Mouse (Mus musculus): ENCODE measurements at regions not wholly inside any gene's neighbourhood (a gene's known extent, or its start where the extent isn't known, plus 50 kb on each side); places are given as distances from the start of the nearest gene placed in this dataset.

DNA sequence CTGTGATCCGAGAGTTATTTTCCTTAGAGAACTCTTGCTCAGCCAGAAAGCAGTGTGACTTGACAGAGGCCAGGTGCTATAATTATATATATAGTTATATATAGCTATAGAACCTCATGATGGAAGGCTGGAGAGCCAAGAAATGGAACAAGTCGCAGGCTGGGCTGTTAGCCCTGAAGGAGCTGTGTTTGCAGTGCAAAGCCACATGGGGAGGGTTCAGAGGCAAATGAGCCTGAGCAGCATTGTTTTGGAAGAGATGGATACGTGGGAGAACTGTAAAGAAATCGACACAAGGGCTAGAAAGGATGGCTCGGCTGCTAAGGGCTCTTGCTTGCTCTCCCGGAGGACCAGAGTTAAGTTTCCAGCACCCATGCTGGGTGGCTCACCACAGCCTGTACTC, 95.3 kb upstream of the Syt13 start:
- Histone ChIP-seq H3K79me2 (replicated peaks; ENCODE audit: control insufficient read depth, extremely low read depth, insufficient read depth, poor library complexity, severe bottlenecking) (no peaks in the 10 kb centered on the region), H3K27ac (ENCODE audit: insufficient read depth, low read depth) (no peak overlapping the region), H3K4me1 (ENCODE audit: control insufficient read depth in 1 of 2, insufficient read depth in 2 of 2) (no peaks in the 10 kb centered on the region), H3K9ac (ENCODE audit: insufficient read depth, low read depth) (no peak overlapping the region), H3K4me2 (ENCODE audit: insufficient read depth, low read depth, poor library complexity, severe bottlenecking) (no peak overlapping the region), H3K4me3 (replicated peaks in 1 of 3; ENCODE audit: low read depth in 2 of 3, low read length in 2 of 3, poor library complexity in 1 of 3) (no peak overlapping the region), H3K36me3 (replicated peaks in 1 of 2; ENCODE audit: control insufficient read depth in 1 of 2, insufficient read depth in 1 of 2, low read length in 1 of 2) (no peaks in the 10 kb centered on the region), H3K27me3 (replicated peaks) (peaks cover 65% of the 10 kb centered on the region), H3K9me3 (replicated peaks; ENCODE audit: low read length) (no peaks in the 10 kb centered on the region)
- no peak for DNase-seq (ENCODE audit: extremely low read depth)
- dilution Hi-C loops (cut with MboI; ENCODE audit: extremely low pct_ligation_motif_present, extremely low pct_unique_long_range_greater_than_20kb, low sequenced_read_pairs) (no loop called here), in situ Hi-C loops (cut with MboI; ENCODE audit: low pct_ligation_motif_present, low pct_unique_long_range_greater_than_20kb, low sequenced_read_pairs) (loop anchor here (10.0 kb wide), 1 partner anchor 325 kb away; no protein-coding TSS in a partner anchor)
- no peak for TF ChIP-seq CHD2 (IDR thresholded peaks at IDR 0.05; ENCODE audit: low read length)
- no peak for TF ChIP-seq NRF1 (IDR thresholded peaks at IDR 0.05; ENCODE audit: low read depth, low read length)
- no peak for TF ChIP-seq UBTF (IDR thresholded peaks at IDR 0.05; ENCODE audit: low read depth, low read length)
- TF ChIP-seq PAX5 (IDR thresholded peaks at IDR 0.05; ENCODE audit: low read length): no peak
- no peak for TF ChIP-seq SIN3A (IDR thresholded peaks at IDR 0.05; ENCODE audit: low read length)
- no peak for TF ChIP-seq BHLHE40 (IDR thresholded peaks at IDR 0.05; ENCODE audit: low read depth, low read length)
- no peak for TF ChIP-seq CHD1 (IDR thresholded peaks at IDR 0.05; ENCODE audit: low read depth, low read length)
- TF ChIP-seq CTCF (conservative IDR thresholded peaks at IDR 0.05 in 1 of 2, IDR thresholded peaks at IDR 0.05 in 1 of 2; ENCODE audit: low read depth in 2 of 2, low read length in 2 of 2): no peak
- TF ChIP-seq ZC3H11A (IDR thresholded peaks at IDR 0.05; ENCODE audit: low read depth, low read length): no peak
- TF ChIP-seq MAZ (IDR thresholded peaks at IDR 0.05; ENCODE audit: low read depth, low read length): no peak
- no peak for TF ChIP-seq JUN (IDR thresholded peaks at IDR 0.05; ENCODE audit: insufficient read depth, low read depth, low read length)
- no peak for TF ChIP-seq USF1 (IDR thresholded peaks at IDR 0.05; ENCODE audit: low read depth, low read length)
- TF ChIP-seq ZMIZ1 (IDR thresholded peaks at IDR 0.05; ENCODE audit: low read depth, low read length): no peak
- no peak for TF ChIP-seq KAT2A (IDR thresholded peaks at IDR 0.05; ENCODE audit: insufficient replicate concordance, low read length)
- no peak for TF ChIP-seq MAX (IDR thresholded peaks at IDR 0.05; ENCODE audit: low read length)
- TF ChIP-seq TCF12 (IDR thresholded peaks at IDR 0.05; ENCODE audit: low read depth, low read length): no peak
- no peak for TF ChIP-seq POLR2AphosphoS2 (IDR thresholded peaks at IDR 0.05; ENCODE audit: low read depth, low read length)
- TF ChIP-seq SMC3 (IDR thresholded peaks at IDR 0.05; ENCODE audit: low read depth, low read length): no peak

DNA sequence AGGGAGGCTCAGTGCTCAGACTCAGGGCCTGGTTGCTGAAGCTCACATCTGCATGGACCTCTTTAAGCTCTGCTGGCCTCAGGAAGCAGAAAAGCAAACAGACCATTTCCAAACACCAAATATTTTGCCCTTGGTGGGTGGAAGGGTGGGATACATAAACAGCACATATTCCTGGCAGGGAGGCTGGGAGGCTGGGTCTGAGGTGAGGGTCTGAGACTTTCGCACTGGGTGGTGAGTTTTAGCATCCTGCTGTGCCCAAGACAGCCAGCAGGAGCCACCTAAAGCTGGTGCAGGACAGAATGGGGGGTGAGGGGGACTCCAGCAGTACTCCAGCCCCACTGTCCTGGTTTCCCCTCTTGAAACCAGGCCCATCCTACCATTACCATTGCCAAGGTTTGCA, 90.6 kb upstream of the Syt13 start:
- Histone ChIP-seq H3K9me3 (replicated peaks; ENCODE audit: low read length) (peaks cover 8% of the 10 kb centered on the region), H3K4me3 (replicated peaks in 1 of 3; ENCODE audit: low read depth in 2 of 3, low read length in 2 of 3, poor library complexity in 1 of 3) (no peak overlapping the region), H3K79me2 (replicated peaks; ENCODE audit: control insufficient read depth, extremely low read depth, insufficient read depth, poor library complexity, severe bottlenecking) (no peaks in the 10 kb centered on the region), H3K27ac (ENCODE audit: insufficient read depth, low read depth) (no peak overlapping the region), H3K27me3 (replicated peaks) (peaks cover 46% of the 10 kb centered on the region), H3K9ac (ENCODE audit: insufficient read depth, low read depth) (no peak overlapping the region), H3K4me1 (ENCODE audit: control insufficient read depth in 1 of 2, insufficient read depth in 2 of 2) (peaks cover 0 to 8% of the 10 kb centered on the region in 2 experiments; a peak in 2 of 4 replicates), H3K4me2 (ENCODE audit: insufficient read depth, low read depth, poor library complexity, severe bottlenecking) (no peak overlapping the region), H3K36me3 (replicated peaks in 1 of 2; ENCODE audit: control insufficient read depth in 1 of 2, insufficient read depth in 1 of 2, low read length in 1 of 2) (no peaks in the 10 kb centered on the region)
- TF ChIP-seq NRF1 (IDR thresholded peaks at IDR 0.05; ENCODE audit: low read depth, low read length) (no peak), GABPA (IDR thresholded peaks at IDR 0.05; ENCODE audit: insufficient replicate concordance, low read depth, low read length) (no peak)
- dilution Hi-C loops (cut with MboI; ENCODE audit: extremely low pct_ligation_motif_present, extremely low pct_unique_long_range_greater_than_20kb, low sequenced_read_pairs) (no loop called here), in situ Hi-C loops (cut with MboI; ENCODE audit: low pct_ligation_motif_present, low pct_unique_long_range_greater_than_20kb, low sequenced_read_pairs) (no loop called here)
- DNase-seq (ENCODE audit: extremely low read depth): no peak
